Mouse (Mus musculus) heart, embryonic 16.5 days (tissue): ENCODE data around the gene Mixl1. TPM values are rescaled to one million over a fixed set of nuclear protein-coding genes. Genes with fewer than 3 reads are reported as not detected.

Source experiments
- ATAC-seq: fragments of 200-750 bp; cut with Nextera tagmentation; replicated peaks from 2 replicates; pipeline ENCODE4 v1.8.0; 2017; ENCODE audit warnings: moderate number of reproducible peaks; ENCODE audit not compliant: insufficient read depth, low FRiP score; ENCODE audit errors: extremely low read depth
- H3K27ac ChIP-seq: fragments of 300-500 bp; sonication (generic); 2 replicates; pipeline ENCODE4 v1.5.1; 2014; ENCODE audit warnings: mild to moderate bottlenecking, low read length, control low read depth, moderate library complexity
- H3K27me3 ChIP-seq: fragments of 300-500 bp; sonication (generic); 2 replicates; pipeline ENCODE4 v1.6.1; 2014; ENCODE audit warnings: low read length, mixed read lengths; ENCODE audit not compliant: control insufficient read depth, insufficient read depth
- H3K36me3 ChIP-seq: fragments of 300-500 bp; sonication (generic); 2 replicates; pipeline ENCODE4 v1.6.1; 2014; ENCODE audit not compliant: control insufficient read depth, insufficient read depth
- H3K4me1 ChIP-seq: fragments of 300-500 bp; sonication (generic); 2 replicates; pipeline ENCODE4 v1.6.1; 2014; ENCODE audit warnings: low read length, mixed read lengths; ENCODE audit not compliant: control insufficient read depth, insufficient read depth
- H3K4me2 ChIP-seq: fragments of 300-500 bp; sonication (generic); 2 replicates; pipeline ENCODE4 v1.6.1; 2014; ENCODE audit warnings: low read depth, mild to moderate bottlenecking, control low read depth, low read length
- H3K4me3 ChIP-seq: fragments of 300-500 bp; sonication (generic); 2 replicates; pipeline ENCODE4 v1.5.1; 2014; ENCODE audit warnings: mild to moderate bottlenecking, control low read depth, low read length
- H3K9ac ChIP-seq: fragments of 300-500 bp; sonication (generic); 2 replicates; pipeline ENCODE4 v1.6.1; 2014; ENCODE audit warnings: low read length, control low read depth
- H3K9me3 ChIP-seq: fragments of 300-500 bp; sonication (generic); replicated peaks from 2 replicates; pipeline ENCODE4 v1.6.1; 2016; ENCODE audit warnings: low read length; ENCODE audit not compliant: control insufficient read depth
- WGBS: fragments of 180-500 bp; shearing (Covaris S2); extraction: QIAGEN DNeasy Blood & Tissue Kit; methylation state at CpG from one replicate; pipeline ENCODE4 v1.1.7; 2014; 5-methylcytosine and 5-hydroxymethylcytosine counted together
- polyA plus RNA-seq: library from polyadenylated mRNA; unstranded; fragments of >200 nt; fragmentation: Nextera tagmentation; extraction: Ambion mirVana; gene quantifications from 2 replicates; pipeline ENCODE4 v1.2.1, GENCODE M21; 2015

Mixl1 gene
- polyA plus RNA-seq, 1 experiment from 2014 or later: 0.24 TPM

DNA sequence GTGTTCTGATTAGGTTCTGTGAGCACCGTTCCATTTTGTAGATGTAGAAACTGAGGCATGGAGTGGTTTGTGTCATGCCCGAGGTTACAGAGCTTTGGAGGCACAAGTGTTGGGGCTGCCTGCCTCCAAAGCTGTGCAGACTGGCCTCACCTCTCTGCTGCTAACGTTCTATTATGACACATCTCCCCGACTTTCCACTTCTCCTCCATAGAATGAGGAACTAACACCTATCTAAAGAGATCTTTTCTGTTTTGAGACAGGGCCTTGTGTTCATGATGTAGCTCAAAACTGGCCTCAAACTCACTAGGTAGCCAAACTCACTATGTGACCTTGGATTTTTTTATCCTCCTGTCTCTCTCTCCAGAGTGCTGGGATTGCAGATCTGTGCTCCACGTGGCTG lies 21.9 kb upstream of the Mixl1 start:
- Histone ChIP-seq H3K36me3 (no peaks in the 10 kb centered on the region), H3K9ac (no peak overlapping the region), H3K4me3 (no peak overlapping the region), H3K27ac (no peak overlapping the region), H3K9me3 (no peaks in the 10 kb centered on the region), H3K4me1 (no peaks in the 10 kb centered on the region), H3K4me2 (no peak overlapping the region), H3K27me3 (no peaks in the 10 kb centered on the region)
- no peak for ATAC-seq
- WGBS: 71% methylated on average over 5 of the region's 5 CpGs

DNA sequence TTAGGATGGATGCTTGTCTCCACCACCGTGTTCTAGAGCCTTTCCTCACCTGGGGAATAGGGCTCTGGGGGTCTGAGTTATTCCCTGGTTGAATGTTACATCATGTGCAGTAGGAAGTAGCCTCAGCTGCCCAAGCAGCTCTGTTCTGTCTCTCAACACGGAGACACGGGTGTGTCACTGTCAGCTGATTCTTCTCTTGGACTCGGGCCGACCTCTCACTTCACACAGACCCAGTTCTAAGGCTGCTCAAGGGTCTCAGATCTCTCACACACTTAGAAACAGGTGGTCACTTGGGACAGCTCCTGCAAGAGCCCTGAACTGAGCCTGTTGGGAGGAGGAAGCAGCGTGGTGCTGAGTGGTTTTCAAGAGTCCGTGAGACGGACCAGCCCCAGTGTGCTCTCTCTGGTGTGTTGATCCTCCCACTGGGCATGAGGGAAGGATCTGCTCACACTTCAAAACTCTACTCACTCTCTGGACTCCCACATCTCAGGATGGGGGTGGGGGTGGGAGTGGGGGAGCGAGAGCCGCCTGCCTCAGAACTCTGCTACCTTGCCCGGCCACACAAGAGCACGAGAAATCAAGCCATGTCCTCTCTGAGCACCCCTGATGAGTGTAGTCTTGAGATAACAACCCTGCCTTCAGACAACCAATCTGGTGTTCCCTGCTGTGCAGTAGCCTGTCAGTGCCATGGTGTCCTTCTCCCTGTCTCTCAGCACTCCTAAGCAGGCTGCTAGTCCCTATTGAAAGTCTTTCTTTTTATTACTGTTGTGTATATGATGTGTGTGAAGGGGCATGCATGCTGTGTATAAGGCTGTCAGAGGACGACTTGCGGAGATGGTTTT lies 12.3 kb upstream of the Mixl1 start:
- WGBS: 33% methylated on average over 14 of the region's 14 CpGs
- no peak for ATAC-seq

DNA sequence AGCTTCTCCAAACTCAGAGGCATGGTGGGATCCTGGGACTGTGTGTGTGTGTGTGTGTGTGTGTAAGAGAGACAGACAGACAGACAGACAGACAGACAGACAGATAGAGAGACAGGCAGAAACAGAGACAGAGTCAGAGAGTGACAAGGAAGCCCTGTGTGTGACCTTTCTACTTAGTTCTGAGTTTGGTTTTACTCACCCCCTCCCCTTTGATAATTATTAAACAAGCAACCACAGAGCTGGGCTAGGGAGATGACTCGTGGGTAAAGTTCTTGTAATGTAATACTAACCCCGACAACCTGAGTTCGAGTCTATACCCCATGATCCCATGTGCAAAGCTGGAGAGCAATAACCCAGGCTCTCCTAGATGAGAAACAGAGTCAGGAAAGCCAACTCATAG lies 11.0 kb upstream of the Mixl1 start:
- no peak overlapping the region for H3K9ac ChIP-seq
- H3K4me3 ChIP-seq: no peak overlapping the region
- no peaks in the 10 kb centered on the region for H3K9me3 ChIP-seq
- no peak overlapping the region for H3K4me2 ChIP-seq
- H3K27me3 ChIP-seq: no peaks in the 10 kb centered on the region
- 0 out of 2 replicates have a peak, but pooled peaks cover 3% of the 10 kb centered on the region for H3K4me1 ChIP-seq
- ATAC-seq: no peak
- H3K36me3 ChIP-seq: no peaks in the 10 kb centered on the region
- WGBS: 71% methylated on average over 3 of the region's 3 CpGs
- H3K27ac ChIP-seq: no peak overlapping the region

More for the DNA sequence above, 12.3 kb upstream of the Mixl1 start:
- Histone ChIP-seq H3K9me3 (no peaks in the 10 kb centered on the region), H3K27ac (no peak overlapping the region), H3K27me3 (no peaks in the 10 kb centered on the region), H3K4me1 (no peaks in the 10 kb centered on the region), H3K4me2 (no peak overlapping the region), H3K36me3 (no peaks in the 10 kb centered on the region), H3K4me3 (no peak overlapping the region), H3K9ac (no peak overlapping the region)

DNA sequence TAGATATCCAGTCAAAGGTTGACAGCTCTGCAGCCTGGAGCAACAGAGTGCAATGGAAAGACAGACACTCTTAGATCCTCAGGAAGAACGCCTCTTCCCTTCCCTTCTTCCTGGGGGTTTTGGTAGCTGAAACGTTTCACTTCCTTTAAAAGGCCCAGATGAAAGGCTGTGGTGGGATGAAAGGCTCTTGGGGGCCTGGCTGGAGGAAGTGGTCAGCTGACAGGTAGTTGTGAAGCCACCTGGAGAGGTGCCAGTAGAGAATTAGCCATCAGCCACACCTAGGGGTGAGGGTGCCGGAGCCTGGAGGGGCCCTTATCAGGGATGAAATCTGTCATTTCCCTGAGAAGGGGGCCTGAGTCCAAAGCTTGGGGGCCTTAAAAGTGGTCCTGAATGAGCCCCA lies 10.5 kb upstream of the Mixl1 start:
- ATAC-seq: no peak
- WGBS: 42% methylated on average over 3 of the region's 3 CpGs
- H3K4me3 ChIP-seq: no peak overlapping the region

DNA sequence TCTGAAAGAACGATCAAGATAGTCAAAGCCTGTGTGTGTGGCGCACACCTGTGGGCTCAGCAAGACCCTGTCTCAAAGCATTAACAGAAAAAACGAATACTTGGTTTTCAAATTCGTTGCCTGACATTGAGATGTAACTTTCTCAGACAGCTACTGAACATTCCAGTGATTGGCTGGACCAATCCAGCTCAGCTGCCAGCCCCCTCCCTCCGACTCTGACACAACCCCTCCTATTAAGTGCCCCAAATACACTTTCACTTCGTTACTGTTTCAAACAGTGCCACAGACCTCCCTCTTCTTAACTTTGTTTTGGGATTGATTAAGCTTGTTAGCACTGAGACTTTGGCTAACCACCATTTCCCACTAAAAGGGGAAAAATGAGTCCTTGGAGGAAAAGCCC lies 6.6 kb upstream of the Mixl1 start:
- ATAC-seq: peak; percentile 63; the same call in 1 of the 2 replicates
- Histone ChIP-seq H3K4me3 (peak overlapping the region; percentile 44), H3K9ac (peak overlapping the region; percentile 44), H3K4me2 (peak overlapping the region; percentile 54), H3K9me3 (no peaks in the 10 kb centered on the region), H3K27me3 (0 out of 2 replicates have a peak, but pooled peaks cover 6% of the 10 kb centered on the region), H3K27ac (peak overlapping the region; percentile 73), H3K36me3 (no peaks in the 10 kb centered on the region), H3K4me1 (0 out of 2 replicates have a peak, but pooled peaks cover 3% of the 10 kb centered on the region)
- WGBS: 29% methylated on average over 6 of the region's 6 CpGs

More for the DNA sequence above, 10.5 kb upstream of the Mixl1 start:
- 0 out of 2 replicates have a peak, but pooled peaks cover 3% of the 10 kb centered on the region for H3K4me1 ChIP-seq
- H3K9ac ChIP-seq: no peak overlapping the region
- no peaks in the 10 kb centered on the region for H3K27me3 ChIP-seq
- no peak overlapping the region for H3K4me2 ChIP-seq
- H3K9me3 ChIP-seq: no peaks in the 10 kb centered on the region
- H3K36me3 ChIP-seq: no peaks in the 10 kb centered on the region
- H3K27ac ChIP-seq: no peak overlapping the region

DNA sequence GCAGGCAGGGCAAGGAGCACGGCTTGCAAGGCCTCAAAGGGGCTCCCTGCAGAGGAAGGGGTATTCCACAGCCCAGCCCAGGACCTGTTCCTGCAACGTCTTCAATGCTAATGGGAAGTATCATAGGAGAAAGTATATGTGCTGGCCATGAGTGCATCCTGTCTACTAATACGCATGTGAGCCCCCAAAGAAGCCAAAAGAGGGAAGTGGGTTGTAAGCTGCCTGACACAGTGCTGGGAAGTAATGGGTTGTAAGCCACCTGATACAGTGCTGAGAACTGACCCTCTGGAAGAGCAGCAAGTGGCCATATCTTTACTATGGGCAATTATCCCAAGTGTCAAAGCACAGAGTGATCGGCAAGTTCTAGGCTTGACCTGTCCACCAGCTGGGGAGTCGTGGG lies 1.2 kb upstream of the Mixl1 start:
- Histone ChIP-seq H3K36me3 (no peaks in the 10 kb centered on the region), H3K4me2 (no peak overlapping the region), H3K4me1 (0 out of 2 replicates have a peak, but pooled peaks cover 4% of the 10 kb centered on the region), H3K27ac (no peak overlapping the region), H3K4me3 (no peak overlapping the region), H3K27me3 (peaks cover 41% of the 10 kb centered on the region), H3K9me3 (no peaks in the 10 kb centered on the region), H3K9ac (no peak overlapping the region)
- ATAC-seq: no peak
- WGBS: 57% methylated on average over 5 of the region's 5 CpGs

DNA sequence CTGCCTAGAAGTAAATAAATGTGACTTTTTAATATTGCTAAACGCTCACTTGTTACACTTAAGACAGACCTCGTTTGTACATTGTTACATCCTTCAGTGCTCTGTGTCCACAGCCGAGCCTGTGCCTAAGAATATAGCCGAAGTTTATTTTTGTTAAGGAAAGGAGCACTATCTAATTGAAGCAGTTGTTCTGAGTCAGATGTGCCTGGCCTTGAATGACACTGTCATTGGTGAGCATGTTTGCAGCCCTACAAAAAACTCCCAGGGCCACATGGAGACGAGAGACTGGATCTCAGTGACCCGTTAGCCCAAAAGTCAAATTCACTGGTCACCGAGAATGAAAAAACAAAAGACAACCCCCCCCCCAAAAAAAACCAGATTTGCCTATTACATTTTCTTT lies 5.5 kb downstream of the Mixl1 start:
- no peak overlapping the region for H3K9ac ChIP-seq
- no peaks in the 10 kb centered on the region for H3K4me1 ChIP-seq
- H3K27me3 ChIP-seq: peaks cover 16% of the 10 kb centered on the region
- WGBS: 86% methylated on average over 7 of the region's 7 CpGs
- H3K4me2 ChIP-seq: no peak overlapping the region
- H3K4me3 ChIP-seq: no peak overlapping the region
- H3K27ac ChIP-seq: no peak overlapping the region
- peaks cover 30% of the 10 kb centered on the region for H3K36me3 ChIP-seq
- ATAC-seq: no peak
- H3K9me3 ChIP-seq: no peaks in the 10 kb centered on the region

Other genes with a start within 250 kb of the Mixl1 start
- 0.44 and 1.00 TPM in 2 replicates for gene Stum, start 213.5 kb downstream of the Mixl1 start, polyA plus RNA-seq
- 88.3 and 88.7 TPM in 2 replicates for gene Parp1, start 128.1 kb downstream of the Mixl1 start, polyA plus RNA-seq
- gene Lin9, start 55.9 kb downstream of the Mixl1 start, polyA plus RNA-seq: 11.7 and 15.0 TPM in 2 replicates
- 18.3 and 19.2 TPM in 2 replicates for gene Acbd3, start 29.0 kb upstream of the Mixl1 start, polyA plus RNA-seq
- gene H3f3a, start 116.9 kb upstream of the Mixl1 start, polyA plus RNA-seq: 1,475 and 1,571 TPM in 2 replicates
- gene Sde2, start 154.1 kb upstream of the Mixl1 start, polyA plus RNA-seq: 22.2 and 28.6 TPM in 2 replicates
- 0.06 and 0.08 TPM in 2 replicates for gene Lefty2, start 196.1 kb upstream of the Mixl1 start, polyA plus RNA-seq
- gene Pycr2, start 207.3 kb upstream of the Mixl1 start, polyA plus RNA-seq: 55.1 and 60.6 TPM in 2 replicates
- gene Lefty1, start 238.0 kb upstream of the Mixl1 start, polyA plus RNA-seq: 1.1 and 1.5 TPM in 2 replicates
- 11.2 and 14.8 TPM in 2 replicates for gene Tmem63a, start 245.3 kb upstream of the Mixl1 start, polyA plus RNA-seq